Mouse (Mus musculus): Measurements from ENCODE around the gene Elp6.

- TF ChIP-seq CTCF (IDR thresholded peaks at IDR 0.05; ENCODE audit: low read depth), result no peak
- no peak for TF ChIP-seq EP300 (IDR thresholded peaks at IDR 0.05; ENCODE audit: low read depth)
Observed at GRCm38 (mm10) chr9:110287321-110287924, 17.6 kb upstream of the Elp6 start.

Measured in liver, postnatal 0 days (tissue).